Mouse (Mus musculus): ENCODE measurements around the gene Morc4.

The Morc4 gene

DNA sequence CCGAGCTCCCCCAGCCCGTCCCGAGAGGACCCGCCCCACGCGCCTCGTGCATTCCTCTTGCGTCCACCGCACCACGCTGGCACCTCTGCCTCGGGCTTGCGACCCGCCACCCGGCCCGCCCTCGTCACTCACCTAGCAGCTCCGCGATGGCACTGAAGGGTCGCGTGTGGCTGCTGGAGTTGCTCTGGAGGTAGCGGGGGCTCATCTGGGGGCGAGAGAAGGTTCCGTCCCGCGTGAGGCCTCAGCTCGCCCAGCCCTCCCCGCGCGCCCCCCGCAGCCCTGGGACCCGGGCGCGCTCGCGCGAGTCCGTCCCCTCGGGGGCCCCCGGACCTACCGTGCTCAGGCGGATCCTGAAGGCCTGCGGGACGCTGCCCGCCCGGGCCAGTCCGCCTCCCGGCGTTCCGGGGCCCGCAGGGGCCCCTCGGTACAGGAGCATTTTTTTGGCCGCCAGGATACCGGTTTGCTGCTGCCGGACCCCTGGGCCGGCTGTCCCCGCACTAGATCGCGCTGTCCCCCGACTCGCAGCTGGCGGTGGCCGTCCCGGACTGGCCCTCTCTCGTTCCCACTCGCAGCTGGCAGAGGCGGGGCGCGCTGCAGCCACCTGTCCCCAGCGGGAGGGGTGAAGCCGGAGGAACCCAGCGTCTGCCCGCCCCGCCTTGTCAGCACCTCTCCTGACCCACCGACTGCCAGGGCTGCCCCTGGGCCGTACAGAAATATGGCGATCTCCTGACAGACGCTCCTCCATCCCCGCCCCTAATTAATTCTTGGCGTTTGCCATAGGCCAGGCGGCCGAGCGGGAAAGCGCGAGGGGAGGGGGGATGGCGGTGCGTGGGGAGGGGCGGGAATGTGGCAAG lies at the start of gene Morc4:
Gene Morc4, minus strand, starts transcription at position 740 of the 854 bp plus-strand sequence.
- in situ Hi-C loops (cut with MboI, MseI): no loop called here

DNA sequence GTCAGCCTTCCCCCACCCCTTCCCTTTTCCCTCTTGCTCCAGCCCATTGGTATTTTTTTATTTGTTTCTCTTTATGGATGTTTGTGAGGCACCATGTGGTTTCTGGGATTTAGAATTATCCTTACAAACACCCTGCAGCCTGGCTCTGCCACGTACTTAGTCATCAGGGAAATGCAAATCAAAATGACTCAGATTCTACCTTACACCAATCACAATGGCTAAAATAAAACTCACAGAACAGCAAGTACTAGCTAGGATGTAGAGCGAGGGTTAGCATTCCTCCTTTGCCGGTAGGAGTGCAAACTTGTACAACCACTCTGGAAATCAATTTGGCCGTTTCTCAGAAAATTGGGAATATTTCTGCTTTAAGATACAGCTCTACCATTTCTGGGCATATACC lies 49.1 kb upstream of the Morc4 start:
- in situ Hi-C loops (cut with MboI, MseI): no loop called here

DNA sequence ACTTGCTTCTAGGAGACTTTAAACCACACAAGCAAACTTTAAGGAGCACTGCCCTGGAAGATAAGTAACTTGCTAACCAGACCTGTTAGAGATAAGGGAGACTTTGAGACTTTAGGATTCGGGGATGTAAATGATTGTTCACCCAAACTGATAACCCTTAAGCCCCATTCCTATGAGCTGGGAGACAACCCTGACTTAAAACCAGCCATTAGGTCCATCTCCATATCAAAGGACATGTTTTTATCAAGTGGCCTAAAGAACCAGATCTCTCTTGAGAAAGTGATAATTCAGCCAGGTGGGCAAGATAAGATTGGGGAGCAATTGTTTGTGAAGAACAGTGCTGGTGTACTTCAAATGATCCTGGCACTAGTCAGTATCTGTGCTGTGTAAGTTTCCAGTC lies 19.9 kb upstream of the Morc4 start:
- in situ Hi-C loops (cut with MboI, MseI): no loop called here

DNA sequence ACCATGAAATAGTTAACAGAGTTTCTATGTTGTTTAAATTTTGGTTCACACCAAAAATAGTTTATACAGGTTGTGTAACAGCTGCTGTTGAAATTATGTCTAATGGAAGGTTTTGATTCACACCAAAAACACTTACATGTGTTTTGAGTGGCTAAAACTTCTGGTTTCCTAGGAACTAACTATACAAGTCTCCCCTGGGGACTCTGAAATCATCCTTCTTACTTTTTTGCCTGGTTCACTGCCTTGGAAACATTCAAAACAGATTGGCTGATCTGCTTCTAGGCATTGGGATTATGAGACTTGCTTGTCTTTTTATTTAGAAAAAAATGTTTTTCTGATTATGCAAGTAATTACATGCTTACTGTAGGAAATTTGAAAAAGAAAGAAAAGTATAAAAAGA lies 11.7 kb upstream of the Morc4 start:
- in situ Hi-C loops (cut with MboI, MseI): no loop called here

DNA sequence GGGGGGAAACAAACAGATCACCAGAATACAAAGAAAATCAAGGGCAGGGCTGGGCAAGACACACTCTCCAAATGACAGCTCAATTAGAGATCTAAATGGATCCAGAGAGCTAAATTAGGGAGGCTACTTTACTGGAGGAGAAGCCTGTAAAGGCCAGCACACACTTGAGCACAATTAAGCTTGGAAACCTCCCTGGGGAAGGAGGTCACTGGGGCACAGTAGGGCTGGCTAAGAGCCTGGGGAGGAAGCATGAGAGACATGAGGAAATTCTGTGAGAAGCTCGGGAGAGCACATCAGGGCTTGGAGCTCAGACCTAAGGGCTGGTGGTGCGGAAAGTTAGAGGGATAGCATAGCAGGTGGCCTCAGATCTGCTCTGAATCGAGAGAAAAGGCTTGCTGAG lies 6.5 kb upstream of the Morc4 start:
- in situ Hi-C loops (cut with MboI, MseI): no loop called here

DNA sequence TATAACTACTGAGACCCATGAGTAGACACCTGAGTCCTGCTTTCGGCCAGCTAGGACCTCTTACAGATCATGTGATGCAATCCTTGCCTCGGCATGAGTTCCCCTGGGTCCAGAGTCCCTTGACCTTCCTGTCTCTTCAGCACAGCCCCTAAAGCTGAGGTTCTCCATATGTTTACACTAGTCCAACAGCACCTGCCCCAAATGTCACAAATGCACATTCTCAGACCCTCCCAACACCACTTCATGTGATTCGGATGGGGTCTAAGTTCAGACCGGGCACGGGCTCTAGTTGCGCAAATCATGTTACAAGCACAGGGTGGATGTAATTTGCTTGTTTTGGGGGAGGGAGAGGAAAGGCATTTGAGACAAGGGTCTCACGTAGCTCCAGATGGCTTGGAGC lies 5.6 kb upstream of the Morc4 start:
- in situ Hi-C loops (cut with MboI, MseI): no loop called here

DNA sequence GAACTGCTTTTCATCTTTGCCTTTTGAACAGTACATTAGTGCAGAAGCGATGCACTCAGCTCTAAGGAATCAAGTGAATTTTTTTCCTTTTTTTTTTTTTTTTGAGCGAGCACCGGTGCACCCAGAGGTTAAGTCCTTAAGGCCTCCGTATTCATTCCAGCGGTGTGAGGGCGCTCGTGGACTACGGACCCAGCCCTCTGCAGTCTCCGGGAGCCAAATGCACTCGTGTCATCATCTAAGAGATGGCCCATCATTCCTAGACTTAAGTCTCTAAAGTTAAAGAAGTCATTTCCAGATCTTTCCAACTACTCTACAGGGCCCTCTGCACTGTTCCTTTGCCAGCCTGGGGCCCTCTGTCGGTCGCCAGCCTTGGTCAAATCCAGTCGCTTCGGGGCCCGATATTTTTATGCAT lies 1.2 kb downstream of the Morc4 start:
- in situ Hi-C loops (cut with MboI, MseI): no loop called here

DNA sequence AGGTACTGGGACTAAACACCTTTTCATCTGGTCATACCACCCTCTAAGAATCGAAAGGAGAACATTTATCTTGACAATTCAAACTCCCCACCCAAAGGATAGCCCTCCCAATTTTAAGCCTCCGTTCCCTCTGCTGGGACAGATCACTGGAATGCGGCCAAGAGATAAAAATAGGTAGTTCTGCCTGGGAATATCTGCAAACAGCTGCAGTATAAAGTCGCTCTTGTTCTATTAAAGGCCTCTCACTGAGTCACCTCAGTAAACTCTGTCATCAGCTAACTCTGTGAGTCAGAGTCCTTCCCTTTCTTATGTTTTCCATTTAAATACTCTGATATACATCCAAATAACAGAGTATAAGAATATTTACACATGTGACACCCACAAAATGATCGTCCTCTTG lies 12.1 kb downstream of the Morc4 start:
- in situ Hi-C loops (cut with MboI, MseI): no loop called here

DNA sequence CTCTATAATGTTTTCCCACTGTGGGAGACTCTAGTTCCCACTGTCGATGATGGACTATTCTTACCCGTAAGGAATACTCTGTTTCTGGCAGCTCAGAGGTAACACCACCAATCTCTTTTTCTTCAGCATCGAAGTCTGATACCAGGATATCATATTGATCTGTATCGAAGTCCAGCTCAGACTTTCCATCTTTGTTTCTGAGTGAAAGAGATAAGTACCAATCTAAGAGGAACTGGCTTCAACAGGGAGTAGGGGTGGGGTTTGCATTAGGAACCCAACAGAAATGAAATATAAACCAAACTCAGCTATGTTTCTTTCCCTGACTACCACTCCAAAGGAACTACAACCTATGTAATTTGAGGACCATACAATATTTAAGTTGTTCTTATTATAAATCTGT lies 16.7 kb downstream of the Morc4 start:
- in situ Hi-C loops (cut with MboI, MseI): no loop called here

DNA sequence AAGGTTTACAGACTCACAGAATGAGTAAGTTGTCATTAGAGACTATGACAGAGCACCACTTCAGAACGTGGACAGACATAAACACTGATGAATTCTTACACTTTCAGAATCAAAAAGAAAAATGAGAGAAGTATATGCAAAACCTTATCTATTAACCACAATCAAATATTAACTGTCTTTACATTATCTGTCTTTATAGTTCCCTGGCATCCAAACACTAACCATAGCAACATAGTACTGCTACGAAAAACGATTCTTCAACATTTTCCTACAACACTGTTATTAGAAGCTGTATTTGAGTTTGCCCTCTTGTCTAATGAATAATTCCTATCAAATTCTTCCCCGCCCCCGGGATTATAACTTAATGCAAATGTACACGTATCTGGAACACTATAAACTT lies 30.4 kb downstream of the Morc4 start:
- in situ Hi-C loops (cut with MboI, MseI): no loop called here

DNA sequence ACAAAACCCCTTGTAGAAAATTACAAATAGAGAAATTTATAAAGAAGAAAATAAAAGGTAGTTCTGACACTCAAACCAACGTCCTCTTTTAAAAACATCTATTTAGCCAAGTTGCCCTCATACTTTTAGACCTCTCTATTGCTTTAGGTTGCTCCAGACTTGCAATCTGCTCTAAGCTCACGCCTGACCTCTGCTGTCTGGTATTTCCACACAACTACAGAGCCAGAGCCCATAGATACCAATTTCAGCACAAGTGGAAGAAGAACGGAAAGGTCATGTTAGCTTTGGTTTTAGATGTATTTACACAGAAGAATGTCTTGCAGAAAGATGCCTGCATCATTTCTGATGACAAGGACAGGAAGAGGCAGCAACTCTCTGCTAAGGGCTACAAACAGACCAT lies 32.4 kb downstream of the Morc4 start:
- in situ Hi-C loops (cut with MboI, MseI): loop anchor here (5.0 to 10.0 kb wide), 2 partner anchors 62 to 424 kb away; no protein-coding TSS in a partner anchor

DNA sequence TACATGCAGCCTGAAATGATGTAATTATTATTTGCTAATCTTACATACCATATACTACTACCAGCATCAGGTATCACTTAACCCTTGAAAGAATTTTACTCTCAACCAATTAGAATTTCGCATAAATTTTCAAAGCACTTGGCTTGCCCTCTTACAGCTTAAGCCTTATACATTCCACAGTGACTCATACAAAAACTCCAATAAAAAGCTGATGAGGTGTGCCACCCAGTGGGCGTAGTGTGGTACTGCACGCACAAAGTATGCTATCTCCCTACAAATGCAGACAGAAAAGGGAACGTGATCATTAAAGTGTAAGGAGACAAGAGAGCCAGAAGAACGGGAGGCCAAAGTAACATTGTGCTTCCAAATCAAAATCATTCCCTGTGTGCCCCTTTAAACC lies 39.0 kb downstream of the Morc4 start:
- in situ Hi-C loops (cut with MboI, MseI): loop anchor here in 1 of 2 experiments (10.0 kb wide), 1 partner anchor 418 kb away; no protein-coding TSS in a partner anchor

DNA sequence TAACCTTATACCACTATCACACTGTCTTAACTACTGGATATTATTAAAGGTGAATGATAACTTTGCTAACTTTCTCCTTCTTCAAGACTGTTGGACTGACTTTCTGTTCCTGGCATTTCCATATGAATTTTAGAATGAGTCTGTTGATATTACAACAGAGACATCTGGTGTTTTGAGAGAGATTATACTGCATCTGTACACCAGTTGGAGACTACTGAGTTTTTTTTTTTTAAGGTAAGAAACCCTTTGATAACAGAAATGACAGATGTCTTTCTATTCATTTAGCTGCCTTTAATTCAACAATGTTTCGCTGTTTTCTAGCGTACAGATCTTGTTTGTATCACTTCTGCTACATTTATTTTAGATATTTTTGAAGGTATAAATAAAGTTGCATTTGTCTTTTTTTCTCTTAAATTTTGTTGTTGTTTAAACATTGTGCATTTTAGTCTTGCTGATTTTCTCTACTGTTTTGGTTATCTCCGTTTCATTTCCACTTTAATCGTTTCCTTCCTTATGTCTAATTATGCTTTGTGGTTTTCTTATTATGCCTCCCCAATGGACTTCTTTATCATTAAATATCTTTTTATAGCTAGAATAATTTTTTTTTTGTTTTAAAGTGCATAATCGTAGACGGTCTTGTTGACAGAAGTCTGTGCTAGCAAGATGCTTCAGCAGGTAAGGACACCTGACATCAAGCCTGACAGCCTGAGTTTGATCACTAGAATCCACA lies 42.9 kb downstream of the Morc4 start:
- in situ Hi-C loops (cut with MboI, MseI): no loop called here

DNA sequence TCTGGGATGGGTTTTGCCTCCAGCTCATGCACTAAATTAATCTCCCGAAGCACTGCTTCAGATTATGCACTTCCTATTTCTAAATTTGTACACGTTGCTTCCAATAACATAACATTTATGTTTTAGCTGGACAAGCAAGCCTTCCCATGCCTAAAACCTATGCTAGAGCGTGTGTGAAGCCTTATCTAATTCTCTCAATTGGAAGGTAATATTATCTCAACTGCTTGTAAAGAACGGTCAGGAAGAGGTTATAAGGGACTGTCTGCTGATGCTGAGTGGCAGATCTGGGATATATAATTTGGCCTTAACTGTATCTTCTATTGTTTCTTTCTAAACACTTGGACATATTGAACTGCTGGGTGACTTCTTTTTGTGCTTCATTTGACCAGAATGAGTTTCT lies 44.6 kb downstream of the Morc4 start:
- in situ Hi-C loops (cut with MboI, MseI): no loop called here

DNA sequence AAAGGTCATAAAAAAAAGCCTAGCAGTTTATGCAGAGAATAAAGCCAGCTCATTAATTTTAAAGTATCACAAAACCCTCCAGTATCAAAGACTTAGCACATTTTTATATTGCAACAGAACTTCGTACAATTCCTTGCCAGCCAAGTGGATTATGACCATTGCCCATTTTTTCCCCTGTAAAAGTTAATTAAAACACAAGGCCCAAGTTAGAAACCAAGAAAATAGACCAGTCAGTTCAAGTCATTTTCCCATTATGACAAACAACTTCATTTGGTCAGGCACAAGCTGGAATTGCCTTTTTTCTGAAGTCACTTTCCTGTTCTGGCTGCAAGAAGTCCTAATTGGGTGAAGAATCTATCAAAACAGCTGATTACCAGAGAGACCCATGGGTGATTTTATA lies 46.1 kb downstream of the Morc4 start:
- in situ Hi-C loops (cut with MboI, MseI): no loop called here

DNA sequence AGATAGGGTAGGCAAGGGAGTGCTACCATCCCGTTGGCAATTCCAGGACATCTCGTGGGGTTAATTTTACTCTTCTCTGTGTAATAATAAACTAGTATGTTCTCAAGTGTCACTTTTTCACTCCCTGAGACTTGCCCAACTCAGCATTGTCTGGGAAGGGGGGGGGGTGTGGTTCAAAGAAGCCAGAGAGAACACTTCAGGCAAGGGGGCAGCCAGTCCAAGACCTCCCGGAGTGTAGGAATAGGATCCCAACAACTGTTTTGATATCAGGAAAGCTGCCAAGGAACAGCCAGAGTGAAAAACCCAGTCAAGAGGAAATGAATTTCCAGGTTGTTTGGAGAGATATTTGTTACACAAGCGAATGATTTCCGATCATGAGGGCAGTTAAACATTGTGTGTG lies 56.3 kb downstream of the Morc4 start:
- in situ Hi-C loops (cut with MboI, MseI): no loop called here

DNA sequence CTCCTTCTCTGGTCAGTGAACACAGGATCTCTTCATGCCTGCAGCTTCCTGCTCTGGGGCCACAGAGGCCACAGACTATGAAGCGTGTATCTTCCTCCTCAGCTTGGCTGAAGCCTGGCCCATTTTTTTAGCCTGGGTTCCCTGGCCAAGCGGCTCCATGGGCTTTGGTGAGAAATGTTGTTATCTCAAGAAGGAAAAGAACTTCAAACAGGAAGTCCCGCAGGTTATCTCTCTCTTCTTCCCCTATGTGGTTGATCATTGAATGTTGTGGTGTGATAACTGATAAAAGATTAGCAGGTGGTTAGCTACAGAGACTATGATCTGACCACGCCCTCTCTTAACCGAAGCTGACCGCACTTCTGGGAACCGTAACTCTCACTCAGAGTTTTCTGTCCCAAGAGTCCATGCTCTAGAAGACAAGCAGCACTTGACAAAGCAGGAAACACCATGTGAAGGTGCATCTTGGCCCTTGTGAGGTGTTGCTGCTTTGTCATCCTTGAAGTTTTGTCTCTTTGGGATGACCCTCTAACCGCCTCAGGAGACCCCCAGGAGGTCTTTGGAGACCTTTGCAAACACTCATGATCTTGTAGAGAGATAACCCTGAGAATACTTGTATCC lies 57.4 kb downstream of the Morc4 start:
- in situ Hi-C loops (cut with MboI, MseI): no loop called here

DNA sequence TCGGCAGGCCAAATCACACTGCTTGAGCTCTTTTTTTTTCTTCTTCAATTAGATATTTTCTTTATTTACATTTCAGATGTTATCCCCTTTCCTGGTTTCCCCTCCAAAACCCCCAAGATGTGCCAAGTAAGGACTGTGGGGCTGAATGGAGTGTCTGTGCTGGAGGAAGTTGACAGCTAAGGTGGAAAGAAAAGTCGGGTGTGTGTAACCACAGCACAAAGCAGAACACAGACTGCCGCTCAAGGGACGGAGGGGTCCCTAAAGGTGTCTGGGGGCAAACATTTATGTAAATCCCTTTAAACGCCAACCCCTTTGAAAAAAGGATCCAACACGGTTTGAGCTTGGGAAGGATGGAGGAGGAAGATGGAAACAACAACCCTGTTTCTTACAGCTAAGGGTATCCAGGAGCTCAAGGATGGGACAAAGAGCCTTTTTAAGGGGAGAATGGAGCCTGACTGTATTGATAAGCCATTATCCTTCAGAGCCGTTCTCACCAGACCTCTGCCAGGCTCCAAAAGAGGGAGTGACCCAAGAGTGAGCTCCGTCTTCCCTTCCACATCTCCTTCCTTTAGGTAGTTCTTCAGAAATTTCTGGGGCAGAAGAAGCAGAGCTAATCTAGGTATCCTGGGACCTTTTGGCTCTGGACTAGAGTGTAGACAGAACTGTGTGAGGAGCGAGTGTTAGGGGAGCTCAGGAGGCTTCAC lies 58.0 kb downstream of the Morc4 start:
- in situ Hi-C loops (cut with MboI, MseI): no loop called here

DNA sequence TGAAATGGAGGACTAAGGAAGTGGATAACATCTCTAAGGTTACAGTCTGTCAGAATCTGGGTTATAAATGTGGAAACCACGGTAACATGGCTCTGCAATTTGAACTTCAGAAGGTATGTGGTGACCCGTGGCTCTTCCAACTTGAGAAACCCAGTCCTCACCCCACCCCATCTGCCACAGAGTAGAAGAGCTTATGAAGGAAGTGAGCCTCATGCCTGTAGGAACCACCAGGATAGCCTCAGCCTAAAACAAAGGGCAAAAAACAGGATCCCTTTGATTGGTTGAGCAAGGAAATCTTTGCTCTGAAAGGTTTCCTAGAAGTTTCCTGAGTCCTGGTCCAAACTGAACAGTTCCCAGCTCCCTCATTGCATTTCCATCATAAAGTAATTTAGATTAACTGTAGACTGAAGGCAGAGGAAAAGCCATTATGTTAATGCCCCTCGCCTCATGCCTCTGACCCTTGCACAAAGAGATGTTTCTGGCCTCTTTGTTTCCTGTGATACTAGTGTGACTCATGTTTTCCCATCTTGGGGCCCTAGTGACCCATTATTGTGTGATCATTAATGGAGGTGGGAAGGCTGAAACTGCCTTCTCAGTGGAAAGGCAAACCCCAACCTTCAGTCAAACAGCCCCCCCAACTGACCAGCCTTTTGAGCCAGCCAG lies 58.7 kb downstream of the Morc4 start:
- in situ Hi-C loops (cut with MboI, MseI): no loop called here

DNA sequence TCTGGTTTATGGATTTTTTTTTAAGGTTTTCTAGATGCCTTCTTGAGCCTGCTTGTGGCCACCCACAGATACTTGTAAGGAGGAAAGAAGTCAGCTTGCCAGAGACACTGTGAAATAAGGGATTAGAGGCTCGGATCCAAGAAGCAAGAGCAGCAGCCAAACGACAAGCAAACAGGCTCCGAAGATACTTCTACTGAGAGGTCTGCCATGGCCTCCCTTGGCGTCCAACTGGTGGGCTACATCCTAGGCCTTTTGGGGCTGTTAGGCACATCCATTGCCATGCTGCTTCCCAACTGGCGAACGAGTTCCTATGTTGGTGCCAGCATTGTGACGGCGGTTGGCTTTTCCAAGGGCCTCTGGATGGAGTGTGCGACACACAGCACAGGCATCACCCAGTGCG lies 63.0 kb downstream of the Morc4 start:
- in situ Hi-C loops (cut with MboI, MseI): no loop called here

DNA sequence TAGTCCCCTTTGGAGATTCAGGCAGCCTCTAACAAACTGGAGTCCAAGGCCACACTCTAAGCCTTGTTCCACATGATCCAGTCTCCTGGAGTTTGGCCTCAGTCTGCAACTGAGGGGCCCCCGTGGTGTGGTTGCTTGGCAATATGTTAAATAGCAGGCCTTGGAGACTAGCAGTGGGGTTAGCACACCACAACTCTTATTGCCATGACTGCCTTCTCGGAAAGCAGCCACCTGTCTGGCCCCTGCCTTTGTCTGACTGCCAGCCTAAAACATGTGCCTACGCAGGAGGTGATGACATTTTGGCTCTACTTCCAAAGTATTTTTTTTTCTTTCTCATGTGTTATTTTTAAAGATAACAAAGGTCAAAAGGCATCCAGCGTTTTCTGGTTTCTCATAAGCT lies 63.4 kb downstream of the Morc4 start:
- in situ Hi-C loops (cut with MboI, MseI): no loop called here

Measured in T-helper 17 cell (primary cell).